Mouse (Mus musculus) liver, adult (tissue): Measurements from ENCODE around the gene C130032M10Rik.

Experiments
- GATA4 ChIP-seq: IDR thresholded peaks from 2 replicates; pipeline ENCODE4 v1.6.1; 2014; ENCODE audit warnings: mild to moderate bottlenecking, low read length; ENCODE audit not compliant: insufficient replicate concordance

The C130032M10Rik gene

DNA sequence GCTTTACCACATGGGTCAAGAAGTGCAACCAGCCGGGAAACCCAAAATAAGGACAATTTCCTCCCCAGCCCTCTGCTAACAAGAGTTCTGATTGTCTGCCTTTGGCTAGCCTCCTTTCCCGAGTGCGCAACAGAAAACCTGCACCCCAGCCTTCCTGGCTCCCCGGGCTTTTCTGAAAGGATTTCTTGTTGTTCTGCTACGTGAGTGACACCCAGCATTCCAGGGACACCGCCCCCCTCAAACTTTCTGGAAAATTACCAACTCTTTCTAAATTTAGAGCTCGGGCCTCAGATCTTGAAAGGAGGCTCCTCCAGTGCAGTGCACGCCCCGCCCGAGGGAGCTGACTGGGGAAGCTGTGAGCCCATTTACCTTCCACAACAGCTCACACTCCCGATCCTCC, at the start of gene C130032M10Rik:
TSS of gene C130032M10Rik (plus strand) at position 334 of the 400 bp plus-strand sequence.
- TF ChIP-seq GATA4: no peak

DNA sequence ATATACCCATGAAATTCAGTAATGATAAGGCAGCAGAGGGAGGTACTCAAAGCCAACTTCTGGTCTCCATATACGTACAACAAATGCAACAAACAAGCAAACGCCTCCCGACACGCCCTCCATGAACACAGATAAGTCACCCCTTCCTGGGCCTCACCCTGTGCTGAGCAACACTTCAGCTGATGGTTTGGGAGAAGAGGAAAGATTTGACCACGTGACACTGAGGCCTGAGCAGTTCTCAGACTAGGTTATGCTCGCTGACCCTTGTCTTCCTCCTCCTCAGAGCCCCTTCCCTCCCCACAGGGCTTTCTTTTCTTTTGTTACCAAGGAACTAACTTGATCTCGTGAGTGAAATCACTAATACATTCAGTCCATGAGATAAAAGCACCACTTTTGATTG, 48.6 kb upstream of the C130032M10Rik start:
- TF ChIP-seq GATA4: no peak

DNA sequence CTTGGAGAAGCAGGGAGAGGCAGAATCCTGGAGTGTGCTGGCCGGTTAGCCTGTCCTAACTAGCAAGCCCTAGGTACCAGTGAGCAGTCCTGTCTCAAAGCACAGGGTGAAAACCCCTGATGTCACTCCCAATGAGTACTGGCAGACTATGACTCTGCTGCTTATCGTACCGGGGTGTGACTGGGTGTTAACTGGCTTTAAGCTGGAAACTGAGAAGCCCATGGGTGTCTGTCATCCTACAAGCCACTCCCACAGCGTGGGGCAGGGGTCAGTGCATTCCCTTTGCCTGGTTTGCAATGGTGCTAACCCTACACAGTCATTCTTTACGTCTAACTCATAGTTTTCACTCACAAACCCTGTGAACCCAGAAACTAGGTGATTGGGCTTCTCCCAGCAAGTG, 47.3 kb upstream of the C130032M10Rik start:
- no peak for TF ChIP-seq GATA4

DNA sequence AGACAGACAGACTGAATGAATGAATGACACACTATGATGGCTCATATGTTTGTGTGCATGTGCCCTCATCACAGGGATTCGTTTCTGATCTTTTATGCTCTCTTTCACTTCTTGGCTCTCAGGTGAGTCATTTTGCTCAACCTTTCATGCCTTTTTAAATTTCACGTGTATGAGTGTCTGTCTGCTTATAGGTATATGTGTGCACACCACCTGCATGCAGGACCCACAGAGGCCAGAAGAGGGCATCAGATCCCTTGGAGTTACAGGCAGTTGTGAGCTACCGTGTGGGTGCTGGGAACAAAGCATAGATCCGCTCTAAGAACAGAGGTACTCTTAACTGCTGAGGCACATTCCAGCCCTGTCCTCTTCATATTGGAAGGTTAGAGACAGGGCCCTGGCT, 46.8 kb upstream of the C130032M10Rik start:
- no peak for TF ChIP-seq GATA4

DNA sequence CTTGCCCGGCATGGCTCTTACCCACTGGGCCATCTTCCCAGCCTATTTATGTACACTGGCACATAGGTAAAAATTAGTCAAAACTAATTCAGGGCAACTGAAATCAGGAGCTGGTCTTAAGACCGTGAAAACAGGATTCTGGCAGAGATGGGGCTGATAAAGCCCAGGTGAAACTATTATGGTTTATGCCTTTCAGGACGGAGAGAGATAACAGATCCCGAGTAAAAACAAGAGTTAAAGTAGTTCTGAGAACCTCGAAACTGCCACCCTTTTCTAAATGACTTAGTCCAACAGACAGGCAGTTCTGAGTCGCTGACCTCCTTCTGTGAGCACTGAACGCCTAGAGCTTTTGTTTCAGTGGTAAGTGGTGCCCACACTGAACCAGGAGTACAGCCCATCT, 43.6 kb upstream of the C130032M10Rik start:
- TF ChIP-seq GATA4: no peak

GRCm38 (mm10) chr9:114477019-114477418, 38.5 kb upstream of the C130032M10Rik start:
- no peak for TF ChIP-seq GATA4

DNA sequence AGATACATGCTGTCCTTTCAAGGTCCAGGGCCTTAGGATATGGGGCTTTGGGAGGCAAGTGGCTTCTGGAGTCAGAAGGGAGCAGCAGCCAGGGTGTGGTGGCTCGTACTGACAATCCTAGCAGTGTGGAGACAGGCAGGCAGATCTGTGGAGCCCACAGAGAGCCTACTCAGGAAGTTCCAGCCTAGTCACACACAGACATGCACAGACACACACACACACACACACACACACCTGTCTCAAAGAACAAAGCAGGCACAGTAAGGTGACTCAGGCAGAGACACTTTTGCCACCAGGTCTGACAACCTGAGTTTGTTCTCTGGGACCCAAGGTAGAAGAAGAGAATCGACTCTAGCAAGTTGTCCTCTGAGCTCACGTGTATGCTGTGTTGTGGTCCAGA, 34.6 kb upstream of the C130032M10Rik start:
- no peak for TF ChIP-seq GATA4

DNA sequence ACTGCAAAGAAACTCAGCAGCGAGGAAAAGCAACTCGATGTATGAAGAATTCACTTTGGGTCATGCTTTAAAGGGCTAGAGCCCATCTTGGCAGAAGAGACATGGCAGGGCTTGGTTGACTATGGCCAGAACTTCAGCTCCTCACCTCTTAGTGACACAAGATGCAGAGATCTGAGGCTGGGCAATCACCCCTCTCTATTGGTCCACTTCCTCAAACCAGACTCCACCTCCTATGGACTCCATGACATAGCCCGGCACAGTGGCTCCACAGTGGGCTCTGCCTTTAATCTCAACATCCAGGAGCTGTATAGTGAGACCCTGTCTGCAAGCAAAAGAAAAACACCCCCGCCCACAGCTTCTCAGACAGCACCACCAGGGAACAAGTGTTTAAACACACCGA, 30.7 kb upstream of the C130032M10Rik start:
- no peak for TF ChIP-seq GATA4

- TF ChIP-seq GATA4: no peak
Observed at GRCm38 (mm10) chr9:114486808-114487207, 28.7 kb upstream of the C130032M10Rik start.

DNA sequence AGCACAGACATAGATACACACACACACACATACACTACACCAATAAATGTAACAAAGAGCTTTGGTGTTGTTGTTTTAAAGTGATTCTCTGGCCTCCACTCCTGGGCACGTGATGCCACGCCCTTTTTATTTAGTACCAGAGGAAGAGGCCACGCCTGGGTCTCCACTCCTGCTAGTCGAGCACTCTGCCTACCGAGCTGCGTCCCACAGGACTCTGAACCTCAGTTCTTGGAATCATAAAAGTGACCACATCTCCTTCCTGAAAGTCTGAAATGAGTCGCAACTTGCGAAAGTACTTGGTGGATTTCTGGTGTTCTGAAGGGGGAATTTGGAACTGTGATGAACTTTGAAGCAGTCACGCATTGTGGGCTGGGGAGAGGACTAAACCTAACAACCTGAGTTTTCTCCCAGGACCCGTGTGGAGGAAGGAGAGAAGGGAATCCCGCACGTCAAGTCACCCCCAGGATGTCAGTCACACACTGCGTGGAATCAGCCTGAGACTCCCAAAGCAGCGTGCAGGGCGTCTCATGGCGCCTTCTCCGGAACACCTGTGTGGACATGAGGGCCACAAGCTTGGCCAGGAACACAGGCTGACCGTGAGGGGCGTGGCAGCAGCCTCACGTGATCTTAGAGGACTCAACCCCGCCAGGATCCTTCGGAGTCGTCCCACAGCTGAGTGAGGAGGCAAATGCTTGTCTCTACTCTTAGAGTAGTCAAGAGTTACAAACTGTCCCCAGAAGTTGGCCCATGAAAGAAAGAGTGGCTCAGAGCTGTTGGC, 27.8 kb upstream of the C130032M10Rik start:
- no peak for TF ChIP-seq GATA4

- no peak for TF ChIP-seq GATA4
Observed at GRCm38 (mm10) chr9:114496469-114496868, 19.0 kb upstream of the C130032M10Rik start.

GRCm38 (mm10) chr9:114498218-114498617, 17.3 kb upstream of the C130032M10Rik start:
- TF ChIP-seq GATA4: no peak

GRCm38 (mm10) chr9:114499783-114500515, 15.5 kb upstream of the C130032M10Rik start:
- no peak for TF ChIP-seq GATA4

DNA sequence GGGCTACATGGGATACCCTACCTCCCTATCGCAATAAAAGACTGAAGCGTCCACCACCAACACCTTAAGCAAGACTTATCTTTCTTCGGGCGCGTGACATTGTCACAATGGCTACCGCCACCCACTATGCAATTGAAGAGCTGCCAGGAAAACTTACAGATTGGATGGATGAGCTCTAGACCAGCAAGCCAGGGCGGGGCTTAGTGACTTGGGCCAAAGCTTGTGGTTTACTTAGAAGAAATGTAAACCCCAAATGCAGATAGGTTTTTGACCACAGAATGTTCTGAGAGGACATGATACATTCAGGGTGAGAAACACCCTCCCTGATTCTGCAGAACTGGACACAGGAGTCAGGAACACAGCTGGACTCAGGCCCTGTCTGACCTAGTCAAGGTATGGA, 14.4 kb upstream of the C130032M10Rik start:
- TF ChIP-seq GATA4: no peak

DNA sequence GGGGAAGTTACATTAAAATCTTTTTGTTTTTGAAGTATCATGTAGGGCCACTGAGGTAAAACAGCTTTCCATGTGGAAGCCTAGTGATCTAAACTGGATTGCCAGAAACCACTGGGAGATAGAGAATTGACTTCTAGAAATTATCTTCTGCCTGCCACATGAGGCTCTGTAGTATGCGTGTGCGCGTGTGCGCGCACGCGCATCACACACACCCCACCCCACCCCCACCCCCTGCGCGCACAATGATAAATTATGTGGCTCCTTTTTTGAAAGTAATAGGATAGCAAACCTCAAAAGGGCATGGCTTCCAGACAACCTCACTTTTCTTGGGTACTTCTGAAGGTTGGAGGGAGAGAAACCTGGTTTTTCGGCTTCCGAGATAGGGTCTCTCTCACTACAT, 13.6 kb upstream of the C130032M10Rik start:
- TF ChIP-seq GATA4: no peak

DNA sequence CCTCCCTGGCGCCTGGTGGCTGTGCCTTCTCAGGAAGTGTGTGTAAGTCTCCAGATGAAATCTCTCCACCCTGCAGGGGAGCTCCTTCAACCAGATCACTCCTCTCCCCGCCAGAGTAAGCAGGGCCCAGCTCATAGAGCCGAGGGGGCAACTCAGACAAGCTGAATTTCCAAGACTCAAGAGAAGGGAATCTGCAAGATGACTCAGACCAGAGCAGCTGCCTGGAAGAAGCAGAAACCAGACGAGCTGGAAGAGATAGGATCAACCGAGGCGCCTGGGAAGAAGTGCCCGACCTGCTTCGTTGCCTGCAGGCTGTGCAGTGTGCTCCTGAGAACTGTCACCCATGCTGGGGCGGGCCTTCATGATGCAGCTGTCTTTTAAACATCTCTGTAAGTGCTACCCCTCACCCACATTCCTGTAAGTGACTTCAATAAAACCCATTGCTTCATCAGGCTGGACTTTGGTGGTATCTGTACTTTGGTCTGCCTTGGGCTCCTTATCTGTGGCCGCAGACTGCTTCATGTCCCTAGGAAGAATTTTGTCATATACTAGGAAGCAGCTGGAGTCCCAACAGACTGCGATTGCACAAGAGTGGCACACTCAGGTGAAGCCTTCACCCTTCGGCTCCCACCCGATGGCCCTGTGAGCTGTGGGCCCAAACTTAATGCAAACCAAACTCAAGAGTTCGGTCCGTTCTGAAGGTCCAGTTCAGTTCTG, 12.6 kb upstream of the C130032M10Rik start:
- no peak for TF ChIP-seq GATA4
